9 mouse cellular contexts compared by ENCODE assay signal in the genomic region with DNA sequence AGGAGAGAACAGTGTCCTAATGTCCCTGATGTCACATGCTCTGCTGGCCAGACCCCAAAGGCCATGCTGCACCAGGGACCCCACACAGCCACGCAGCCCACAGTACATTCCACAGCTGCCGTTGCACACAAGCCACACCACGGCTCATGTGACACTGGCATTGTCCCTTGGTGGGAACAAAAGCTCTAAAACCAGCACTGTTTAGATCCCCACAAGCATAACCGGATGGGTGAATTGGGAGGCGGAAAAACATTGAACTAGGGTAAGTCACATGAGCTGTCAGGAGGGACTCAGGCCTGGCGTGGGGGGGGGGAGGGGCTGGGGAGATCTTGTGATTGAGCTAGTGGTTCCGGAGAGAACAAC. TPM values are rescaled to one million over a fixed set of nuclear protein-coding genes. Genes with fewer than 3 reads are reported as not detected.
DNase-seq lines count a peak whose midpoint lies in the region; ATAC-seq and TF ChIP-seq lines count a peak whose summit lies in the region.
"Had no signal": no experiment of that assay in that cellular context is flagged by ENCODE, and none has a peak within 500 bp of the region (broad histone marks: within the 10 kb centered on the region; RNA-seq: fewer than 3 reads in every experiment).

No protein-coding gene starts in this region.

- H3K27me3 ChIP-seq in forebrain, embryonic 10.5 days (ENCODE audit: poor library complexity, severe bottlenecking): no peaks in the 10 kb centered on the region
- no peaks in the 10 kb centered on the region for H3K27me3 ChIP-seq in forebrain, embryonic 16.5 days (replicated peaks; ENCODE audit: control insufficient read depth, insufficient read depth, low read length)
- no peaks in the 10 kb centered on the region for H3K27me3 ChIP-seq in thymus, adult 2 months (ENCODE audit: control insufficient read depth, insufficient read depth, low read length)
- H3K27me3 ChIP-seq: limb, embryonic 15.5 days had no signal

- ATAC-seq in forebrain, embryonic 16.5 days: no peak
- no peak for ATAC-seq in inflammation-experienced regulatory T-cells, adult 6 months

- no peak overlapping the region for H3K9ac ChIP-seq in forebrain, embryonic 16.5 days (replicated peaks; ENCODE audit: low read depth, low read length)
- H3K9ac ChIP-seq: limb, embryonic 15.5 days had no signal

- TF ChIP-seq POLR2A in thymus, adult 2 months (IDR thresholded peaks at IDR 0.05; ENCODE audit: control insufficient read depth, extremely low read depth, insufficient read depth, low read length, poor library complexity): no peak

- no peaks in the 10 kb centered on the region for H3K9me3 ChIP-seq in forebrain, embryonic 10.5 days
- no peaks in the 10 kb centered on the region for H3K9me3 ChIP-seq in forebrain, embryonic 16.5 days (ENCODE audit: control insufficient read depth, low read length)
- H3K9me3 ChIP-seq: limb, embryonic 15.5 days had no signal

- H3K27ac ChIP-seq in forebrain, embryonic 10.5 days: peak overlapping the region; percentile 60
- H3K27ac ChIP-seq in forebrain, embryonic 16.5 days (ENCODE audit: low read length): no peak overlapping the region
- H3K27ac ChIP-seq in thymus, adult 2 months (ENCODE audit: control insufficient read depth, insufficient read depth, low read length): peak overlapping the region; percentile 95
- H3K27ac ChIP-seq: limb, embryonic 15.5 days had no signal

- no peak for DNase-seq in forebrain, embryonic 10.5 days (ENCODE audit: extremely low spot score, low spot score)
- peak; percentile 44 for DNase-seq in thymus, adult 2 months
- DNase-seq in thymus, postnatal 0 days (ENCODE audit: low spot score): no peak
- peak; percentile 55 for DNase-seq in kidney, postnatal 10 days
- peak; percentile 32 to 47 for DNase-seq in natural killer cell, adult 2 months (ENCODE audit: low spot score in 2 of 2)
- DNase-seq in gastrocnemius, adult 18-20 months (ENCODE audit: low spot score): no peak

- 60% methylated on average over 7 of the region's 7 CpGs for WGBS in forebrain, embryonic 10.5 days
- 28% methylated on average over 7 of the region's 7 CpGs for WGBS in forebrain, embryonic 16.5 days
- 7% methylated on average over 7 of the region's 7 CpGs for WGBS in thymus, adult 2 months

- no peak for TF ChIP-seq CTCF in thymus, adult 2 months (IDR thresholded peaks at IDR 0.05; ENCODE audit: borderline replicate concordance, control insufficient read depth, extremely low read depth, insufficient read depth, low read length, poor library complexity)

- H3K4me2 ChIP-seq in forebrain, embryonic 16.5 days (ENCODE audit: low read length): no peak overlapping the region
- H3K4me2 ChIP-seq: limb, embryonic 15.5 days had no signal

- H3K4me3 ChIP-seq in forebrain, embryonic 10.5 days: no peak overlapping the region
- no peak overlapping the region for H3K4me3 ChIP-seq in forebrain, embryonic 16.5 days (replicated peaks; ENCODE audit: low read length)
- H3K4me3 ChIP-seq in thymus, adult 2 months (ENCODE audit: control insufficient read depth, insufficient read depth, low read length): peak overlapping the region; percentile 14; the same call in 1 of the 2 replicates
- H3K4me3 ChIP-seq: limb, embryonic 15.5 days had no signal

- peaks cover 10% of the 10 kb centered on the region; the same call in 1 of the 2 replicates for H3K36me3 ChIP-seq in forebrain, embryonic 10.5 days (replicated peaks)
- H3K36me3 ChIP-seq in forebrain, embryonic 16.5 days (ENCODE audit: control insufficient read depth, insufficient read depth): no peaks in the 10 kb centered on the region
- peaks cover 18% of the 10 kb centered on the region for H3K36me3 ChIP-seq in thymus, adult 2 months (ENCODE audit: control insufficient read depth, insufficient read depth, low read length)

- peaks cover 44% of the 10 kb centered on the region for H3K4me1 ChIP-seq in forebrain, embryonic 10.5 days
- peaks cover 16% of the 10 kb centered on the region for H3K4me1 ChIP-seq in forebrain, embryonic 16.5 days (replicated peaks; ENCODE audit: control insufficient read depth, insufficient read depth, low read length)
- H3K4me1 ChIP-seq in thymus, adult 2 months (replicated peaks; ENCODE audit: control insufficient read depth, insufficient read depth, low read length): peaks cover 64% of the 10 kb centered on the region

RNA-seq across cellular contexts. Expression of gene Cerk, which starts 17.5 kb away (rescaled TPM):
- 10.7 and 10.9 TPM in 2 replicates for polyA plus RNA-seq in forebrain, embryonic 10.5 days (2016; fragmentation: Nextera tagmentation; extraction: Ambion mirVana)
- polyA plus RNA-seq in forebrain, embryonic 16.5 days (2015; fragmentation: Nextera tagmentation; extraction: Ambion mirVana): 23.4 and 23.8 TPM in 2 replicates
- polyA plus RNA-seq in thymus, adult 2 months (2012; rRNA removed): 178 and 180 TPM in 2 replicates
- polyA plus RNA-seq in thymus, postnatal 0 days (2015; fragmentation: Nextera tagmentation; extraction: Ambion mirVana): 54.4 and 64.4 TPM in 2 replicates
- total RNA-seq in gastrocnemius, adult 18-20 months (2021): 1 to 10 TPM; 4.3 to 5.1 TPM
- polyA plus RNA-seq in inflammation-experienced regulatory T-cells, adult 6 months (2017; shearing (Covaris generic)): 1 to 10 TPM; 2.3 to 6.6 (median 5.9) TPM

RNA-seq across cellular contexts. Expression of gene Tbc1d22a, which starts 45.8 kb away (rescaled TPM):
- 9.5 and 10.8 TPM in 2 replicates for polyA plus RNA-seq in forebrain, embryonic 10.5 days (2016; fragmentation: Nextera tagmentation; extraction: Ambion mirVana)
- 11.6 and 13.4 TPM in 2 replicates for polyA plus RNA-seq in forebrain, embryonic 16.5 days (2015; fragmentation: Nextera tagmentation; extraction: Ambion mirVana)
- 53.1 and 56.5 TPM in 2 replicates for polyA plus RNA-seq in thymus, adult 2 months (2012; rRNA removed)
- polyA plus RNA-seq in thymus, postnatal 0 days (2015; fragmentation: Nextera tagmentation; extraction: Ambion mirVana): 19.8 and 21.0 TPM in 2 replicates
- 10 to 100 TPM; 15.6 to 17.1 TPM for total RNA-seq in gastrocnemius, adult 18-20 months (2021)
- 10 to 100 TPM; 10.6 to 12.5 (median 11.6) TPM for polyA plus RNA-seq in inflammation-experienced regulatory T-cells, adult 6 months (2017; shearing (Covaris generic))

Comparison
In these comparisons a context has a peak if more than half of its experiments do, and no peak if none do; other contexts are left out.
1. DNase-seq: peak in thymus, adult 2 months (single experiment), kidney, postnatal 10 days (single experiment) and natural killer cell, adult 2 months (2 of 2); none in forebrain, embryonic 10.5 days (single experiment), thymus, postnatal 0 days (single experiment) and gastrocnemius, adult 18-20 months (single experiment).